In the genomic region with DNA sequence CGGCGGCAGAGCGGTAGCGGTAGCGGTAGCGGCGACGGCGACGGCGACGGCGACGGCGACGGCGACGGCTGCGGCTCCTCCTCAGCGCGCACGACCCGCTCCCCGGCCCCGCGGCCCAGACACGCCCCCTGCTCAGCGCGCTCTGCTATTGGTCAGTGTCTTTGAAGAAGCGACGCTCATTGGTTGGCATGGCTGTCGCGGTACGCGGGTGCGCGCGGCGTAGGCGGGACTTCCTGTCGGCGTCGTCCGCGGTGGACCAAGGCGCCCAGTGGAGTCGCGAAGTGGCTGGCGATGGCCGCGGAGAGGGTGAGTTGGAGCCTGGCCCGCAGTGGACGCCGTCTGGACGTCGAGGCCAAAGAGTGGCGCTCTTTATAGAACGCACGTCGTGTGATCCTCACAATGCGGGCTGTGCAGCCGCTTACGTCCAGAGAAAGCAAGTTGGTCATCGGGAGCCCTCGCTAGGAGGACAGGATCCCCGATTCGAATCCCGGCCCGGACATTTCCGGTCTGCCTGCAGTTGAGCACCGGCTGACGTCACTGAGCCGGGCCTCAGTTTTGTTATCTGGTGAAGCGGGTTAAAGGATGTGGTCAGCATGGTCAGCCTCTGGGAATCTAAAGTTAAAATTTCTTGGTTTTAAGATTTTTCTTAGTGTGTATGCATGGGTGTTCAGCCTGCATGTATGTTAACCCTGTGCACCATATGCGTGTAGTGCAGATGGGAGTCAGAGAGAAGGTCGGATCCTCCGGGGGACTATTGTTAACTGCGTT, we compare ENCODE assay signal across 7 mouse cellular contexts. TPM values are rescaled to one million over a fixed set of nuclear protein-coding genes. Genes with fewer than 3 reads are reported as not detected.
DNase-seq lines count a peak whose midpoint lies in the region; ATAC-seq lines count a peak whose summit lies in the region.

A gene (plus strand): TSS at position 228 of the 768 bp plus-strand sequence.
A gene (minus strand): TSS at position 431 of the 768 bp plus-strand sequence.

- H3K36me3 ChIP-seq in intestine, embryonic 16.5 days (ENCODE audit: control insufficient read depth, insufficient read depth, low read length): peaks cover 12% of the 10 kb centered on the region
- peaks cover 2% of the 10 kb centered on the region; the same call in 1 of the 2 replicates for H3K36me3 ChIP-seq in midbrain, embryonic 11.5 days (ENCODE audit: control insufficient read depth, insufficient read depth, low read length)

- peaks cover 28% of the 10 kb centered on the region for H3K4me1 ChIP-seq in intestine, embryonic 16.5 days (ENCODE audit: control insufficient read depth, insufficient read depth, low read length)
- peaks cover 17% of the 10 kb centered on the region for H3K4me1 ChIP-seq in midbrain, embryonic 11.5 days (ENCODE audit: control insufficient read depth, insufficient read depth, low read length)

- H3K27me3 ChIP-seq in intestine, embryonic 16.5 days (replicated peaks; ENCODE audit: control insufficient read depth, insufficient read depth, low read length): no peaks in the 10 kb centered on the region
- H3K27me3 ChIP-seq in midbrain, embryonic 11.5 days (ENCODE audit: control insufficient read depth, insufficient read depth, low read length): no peaks in the 10 kb centered on the region

- peak within 1 kb of the TSS; percentile 97 for H3K4me3 ChIP-seq in intestine, embryonic 16.5 days (ENCODE audit: low read length)
- H3K4me3 ChIP-seq in midbrain, embryonic 11.5 days (ENCODE audit: low read depth, low read length): peak within 1 kb of the TSS; percentile 98

- H3K4me2 ChIP-seq in intestine, embryonic 16.5 days (ENCODE audit: low read depth, low read length): peak within 1 kb of the TSS; percentile 82
- peak within 1 kb of the TSS; percentile 93 for H3K4me2 ChIP-seq in midbrain, embryonic 11.5 days

- DNase-seq in adrenal gland, adult 8-10 months: peak; percentile 94
- DNase-seq in embryo, embryonic 9.5 days (ENCODE audit: extremely low spot score): peak; percentile 98
- DNase-seq in gastrocnemius, postnatal 4 days (ENCODE audit: low spot score in 2 of 2): peak; percentile 96 to 98
- DNase-seq in left cerebral cortex, postnatal 36 days (ENCODE audit: low spot score in 2 of 2): peak; percentile 98 to 99
- DNase-seq in midbrain, embryonic 11.5 days (ENCODE audit: low spot score, missing footprints): peak; percentile 99
- peak; percentile 96 for DNase-seq in skeletal muscle tissue, adult 2 months (ENCODE audit: low read depth, low spot score)

- under 1% methylated on average over 78 of the region's 78 CpGs for WGBS in intestine, embryonic 16.5 days
- WGBS in midbrain, embryonic 11.5 days: under 1% methylated on average over 68 of the region's 78 CpGs

- ATAC-seq in intestine, embryonic 16.5 days: peak; percentile 99
- peak; percentile 98 for ATAC-seq in midbrain, embryonic 11.5 days (ENCODE audit: low FRiP score)

- intact Hi-C loops in left cerebral cortex, postnatal 36 days (cut with DNase I): loop anchor here (5.0 kb wide), 2 partner anchors 48 to 88 kb away; a partner anchor contains a TSS

- H3K9me3 ChIP-seq in intestine, embryonic 16.5 days (ENCODE audit: control insufficient read depth, low read length): no peaks in the 10 kb centered on the region
- H3K9me3 ChIP-seq in midbrain, embryonic 11.5 days (ENCODE audit: control insufficient read depth, low read length): no peaks in the 10 kb centered on the region

- peak within 1 kb of the TSS; percentile 98 for H3K9ac ChIP-seq in intestine, embryonic 16.5 days (ENCODE audit: low read depth, low read length)
- peak within 1 kb of the TSS; percentile 98 for H3K9ac ChIP-seq in midbrain, embryonic 11.5 days (ENCODE audit: low read length)

- peak within 1 kb of the TSS; percentile 90 for H3K27ac ChIP-seq in intestine, embryonic 16.5 days (ENCODE audit: low read length)
- H3K27ac ChIP-seq in midbrain, embryonic 11.5 days (ENCODE audit: low read depth, low read length): peak within 1 kb of the TSS; percentile 81

RNA-seq across cellular contexts. Expression of the first gene that starts in this region (rescaled TPM):
- total RNA-seq in adrenal gland, adult 8-10 months (2022): 10 to 100 TPM; 16.2 to 23.5 (median 16.9) TPM
- total RNA-seq in gastrocnemius, postnatal 4 days (2021): 10 to 100 TPM in 1 of 2 experiments, 1 to 10 TPM in 1; 7.6 to 11.9 TPM
- 142 and 168 TPM in 2 replicates for polyA plus RNA-seq in intestine, embryonic 16.5 days (2015; fragmentation: Nextera tagmentation; extraction: Ambion mirVana)
- 10 to 100 TPM; 14.7 to 32.5 TPM for total RNA-seq in left cerebral cortex, postnatal 36 days (2021)
- 15.7 and 17.8 TPM in 2 replicates for polyA plus RNA-seq in midbrain, embryonic 11.5 days (2014; fragmentation: Nextera tagmentation; extraction: Ambion mirVana)

RNA-seq across cellular contexts. Expression of the second gene that starts in this region (rescaled TPM):
- total RNA-seq in adrenal gland, adult 8-10 months (2022): 100 to 1,000 TPM in 1 of 4 experiments, 10 to 100 TPM in 3; 77.7 to 108 (median 85.4) TPM
- total RNA-seq in gastrocnemius, postnatal 4 days (2021): 10 to 100 TPM; 70.1 to 76.5 TPM
- 162 and 177 TPM in 2 replicates for polyA plus RNA-seq in intestine, embryonic 16.5 days (2015; fragmentation: Nextera tagmentation; extraction: Ambion mirVana)
- 10 to 100 TPM; 67.1 to 79.3 TPM for total RNA-seq in left cerebral cortex, postnatal 36 days (2021)
- polyA plus RNA-seq in midbrain, embryonic 11.5 days (2014; fragmentation: Nextera tagmentation; extraction: Ambion mirVana): 366 and 369 TPM in 2 replicates

Comparison
In these comparisons a context has a peak if more than half of its experiments do, and no peak if none do; other contexts are left out.
1. Peak in every context shown above with its lines: DNase-seq, ATAC-seq, H3K4me3 ChIP-seq and H3K27ac ChIP-seq.